Mouse (Mus musculus): ENCODE results near the gene Zscan2. TPM values are rescaled to one million over a fixed set of nuclear protein-coding genes. Genes with fewer than 3 reads are reported as not detected.
A peak's percentile ranks its signal among the peaks of the same experiment; 100 is the strongest.

The Zscan2 gene
- polyA plus RNA-seq, 1 experiment from 2014 or later = 1.4 TPM

DNA sequence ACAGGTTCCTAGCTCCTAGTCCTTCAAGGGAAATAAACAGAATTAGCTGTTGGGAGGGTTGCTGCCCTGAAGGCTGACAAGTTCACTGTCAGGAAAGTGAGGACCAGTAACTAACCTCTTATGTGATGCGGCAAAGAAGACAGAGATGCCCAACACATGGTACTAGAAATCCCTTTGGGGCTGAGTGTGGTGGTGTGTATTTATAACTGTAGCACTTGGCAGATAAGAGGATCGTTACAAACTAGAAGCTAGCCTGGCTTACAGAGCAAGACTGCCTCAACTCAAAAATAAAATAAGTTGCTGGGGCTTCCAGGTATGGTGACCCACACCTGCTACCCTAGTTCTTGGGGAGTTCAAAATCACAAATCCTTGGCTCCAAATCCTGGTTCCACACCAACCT lies 11.5 kb upstream of the Zscan2 start:
- peak; percentile 79 for ATAC-seq (replicated peaks; ENCODE audit: extremely low read depth, insufficient read depth, low FRiP score)
- H3K4me1 ChIP-seq (ENCODE audit: control insufficient read depth, insufficient read depth, low read length) = peaks cover 5% of the 10 kb centered on the region
- H3K36me3 ChIP-seq (ENCODE audit: control insufficient read depth, insufficient read depth) = no peaks in the 10 kb centered on the region
- peak overlapping the region; percentile 80 for H3K27ac ChIP-seq (ENCODE audit: low read length)
- H3K9me3 ChIP-seq (replicated peaks; ENCODE audit: control insufficient read depth, low read length) = no peaks in the 10 kb centered on the region
- peak overlapping the region; percentile 53; the same call in 1 of the 2 replicates for H3K9ac ChIP-seq (ENCODE audit: low read length)
- peak overlapping the region; percentile 49 for H3K4me2 ChIP-seq (ENCODE audit: low read depth, low read length)
- 23% methylated on average over 2 of the region's 2 CpGs for WGBS
- no peaks in the 10 kb centered on the region for H3K27me3 ChIP-seq (ENCODE audit: control insufficient read depth, insufficient read depth, low read length)
- H3K4me3 ChIP-seq (ENCODE audit: low read length) = 0 out of 2 replicates have a peak overlapping the region, but pooled peaks have one; percentile 13

DNA sequence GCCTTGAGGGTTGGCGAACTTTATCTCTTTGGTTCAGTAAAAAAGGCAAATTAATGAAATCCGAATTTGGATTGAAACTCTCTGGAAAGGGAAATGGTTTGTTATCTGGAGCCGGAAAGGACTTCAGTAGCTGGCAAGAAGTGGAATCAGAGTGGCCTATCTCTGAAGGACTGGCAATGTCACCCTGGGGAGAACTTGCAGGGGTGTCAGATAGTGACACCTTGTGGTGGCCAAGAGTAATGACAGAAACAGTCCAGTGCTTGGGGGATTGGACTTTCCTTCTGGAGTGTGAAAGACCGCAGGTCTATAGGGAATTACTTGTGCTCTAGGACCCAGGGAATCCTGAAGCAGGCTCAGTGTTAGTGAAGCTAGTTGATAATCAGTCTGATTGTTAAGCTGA lies 11.0 kb upstream of the Zscan2 start:
- H3K4me1 ChIP-seq (ENCODE audit: control insufficient read depth, insufficient read depth, low read length) = peaks cover 5% of the 10 kb centered on the region
- peak overlapping the region; percentile 80 for H3K27ac ChIP-seq (ENCODE audit: low read length)
- peak overlapping the region; percentile 49 for H3K4me2 ChIP-seq (ENCODE audit: low read depth, low read length)
- H3K36me3 ChIP-seq (ENCODE audit: control insufficient read depth, insufficient read depth) = no peaks in the 10 kb centered on the region
- 14% methylated on average over 4 of the region's 4 CpGs for WGBS
- ATAC-seq (replicated peaks; ENCODE audit: extremely low read depth, insufficient read depth, low FRiP score) = peak; percentile 83
- 0 out of 2 replicates have a peak overlapping the region, but pooled peaks have one; percentile 13 for H3K4me3 ChIP-seq (ENCODE audit: low read length)
- no peaks in the 10 kb centered on the region for H3K27me3 ChIP-seq (ENCODE audit: control insufficient read depth, insufficient read depth, low read length)
- H3K9ac ChIP-seq (ENCODE audit: low read length) = peak overlapping the region; percentile 53; the same call in 1 of the 2 replicates
- no peaks in the 10 kb centered on the region for H3K9me3 ChIP-seq (replicated peaks; ENCODE audit: control insufficient read depth, low read length)

DNA sequence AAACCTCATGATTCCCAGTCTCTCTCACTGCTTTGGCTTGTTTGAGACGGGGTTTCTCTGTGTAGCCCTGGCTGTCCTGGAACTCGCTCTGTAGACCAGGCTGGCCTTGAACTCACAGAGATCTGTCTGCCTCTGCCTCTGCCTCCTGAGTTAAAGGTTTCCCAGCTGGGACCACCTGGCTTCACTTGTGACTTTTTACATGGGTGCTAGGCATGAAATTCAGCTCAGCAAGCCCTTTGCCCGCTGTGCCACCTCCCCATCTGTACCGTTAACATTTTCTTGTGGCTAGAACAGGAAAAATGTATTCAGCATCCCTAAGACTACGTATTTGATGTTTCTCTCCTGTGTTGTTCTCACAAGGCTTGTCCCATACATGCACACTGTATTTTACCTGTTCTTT lies 10.2 kb upstream of the Zscan2 start:
- no peak for ATAC-seq (replicated peaks; ENCODE audit: extremely low read depth, insufficient read depth, low FRiP score)
- no peaks in the 10 kb centered on the region for H3K9me3 ChIP-seq (replicated peaks; ENCODE audit: control insufficient read depth, low read length)

DNA sequence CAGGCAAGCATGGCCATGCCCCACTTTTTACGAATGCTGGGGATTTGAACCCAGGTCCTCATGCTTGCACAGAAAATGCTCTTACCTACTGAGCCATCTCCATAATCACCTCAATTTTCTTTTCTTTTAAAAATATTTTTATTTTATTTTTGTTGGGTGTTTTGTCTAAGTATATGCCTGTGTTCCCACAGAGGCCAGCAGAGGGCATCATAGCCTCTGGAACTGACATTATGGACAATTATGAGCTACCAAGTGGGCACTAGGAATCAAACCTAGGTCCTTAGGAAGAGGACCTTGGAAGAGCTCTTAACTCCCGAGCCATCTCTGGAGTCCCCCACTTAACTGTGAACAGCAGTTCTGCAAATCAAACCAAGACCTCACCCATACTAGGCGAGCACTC lies 7.5 kb upstream of the Zscan2 start:
- Histone ChIP-seq H3K4me2 (ENCODE audit: low read depth, low read length) (no peak overlapping the region), H3K4me1 (ENCODE audit: control insufficient read depth, insufficient read depth, low read length) (peaks cover 5% of the 10 kb centered on the region), H3K9me3 (replicated peaks; ENCODE audit: control insufficient read depth, low read length) (no peaks in the 10 kb centered on the region), H3K36me3 (ENCODE audit: control insufficient read depth, insufficient read depth) (no peaks in the 10 kb centered on the region), H3K4me3 (ENCODE audit: low read length) (no peak overlapping the region), H3K9ac (ENCODE audit: low read length) (no peak overlapping the region), H3K27ac (ENCODE audit: low read length) (no peak overlapping the region), H3K27me3 (ENCODE audit: control insufficient read depth, insufficient read depth, low read length) (no peaks in the 10 kb centered on the region)
- no peak for ATAC-seq (replicated peaks; ENCODE audit: extremely low read depth, insufficient read depth, low FRiP score)
- WGBS = 94% methylated on average over 3 of the region's 3 CpGs

More for the DNA sequence above, 10.2 kb upstream of the Zscan2 start:
- no peaks in the 10 kb centered on the region for H3K27me3 ChIP-seq (ENCODE audit: control insufficient read depth, insufficient read depth, low read length)
- no peak overlapping the region for H3K4me3 ChIP-seq (ENCODE audit: low read length)
- H3K9ac ChIP-seq (ENCODE audit: low read length) = no peak overlapping the region
- H3K4me1 ChIP-seq (ENCODE audit: control insufficient read depth, insufficient read depth, low read length) = peaks cover 5% of the 10 kb centered on the region
- H3K4me2 ChIP-seq (ENCODE audit: low read depth, low read length) = no peak overlapping the region
- no peaks in the 10 kb centered on the region for H3K36me3 ChIP-seq (ENCODE audit: control insufficient read depth, insufficient read depth)
- H3K27ac ChIP-seq (ENCODE audit: low read length) = no peak overlapping the region
- 80% methylated on average over 5 of the region's 5 CpGs for WGBS

DNA sequence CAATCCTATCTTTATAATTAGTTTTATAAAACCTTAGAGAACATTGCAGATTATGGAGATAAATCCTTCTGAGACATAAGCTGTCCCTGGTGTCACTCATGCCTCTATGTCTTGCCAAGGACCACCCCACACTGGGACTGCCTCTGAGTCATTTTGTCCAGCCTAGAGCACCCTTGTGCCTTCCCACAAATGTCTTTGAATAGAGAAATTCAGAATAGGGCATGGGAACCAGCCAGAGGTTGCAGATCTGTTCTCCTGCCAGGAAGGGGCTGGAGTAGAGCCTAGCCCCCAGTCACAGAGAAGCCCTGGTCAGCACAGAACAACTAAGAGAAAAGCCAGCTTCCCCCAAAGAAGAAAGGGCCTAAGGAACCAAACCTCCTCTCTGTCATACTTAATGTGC lies 5.4 kb upstream of the Zscan2 start:
- Histone ChIP-seq H3K27ac (ENCODE audit: low read length) (no peak overlapping the region), H3K4me3 (ENCODE audit: low read length) (no peak overlapping the region), H3K9me3 (replicated peaks; ENCODE audit: control insufficient read depth, low read length) (no peaks in the 10 kb centered on the region), H3K36me3 (ENCODE audit: control insufficient read depth, insufficient read depth) (no peaks in the 10 kb centered on the region), H3K4me1 (ENCODE audit: control insufficient read depth, insufficient read depth, low read length) (0 out of 2 replicates have a peak, but pooled peaks cover 4% of the 10 kb centered on the region), H3K27me3 (ENCODE audit: control insufficient read depth, insufficient read depth, low read length) (no peaks in the 10 kb centered on the region), H3K4me2 (ENCODE audit: low read depth, low read length) (no peak overlapping the region), H3K9ac (ENCODE audit: low read length) (no peak overlapping the region)
- ATAC-seq (replicated peaks; ENCODE audit: extremely low read depth, insufficient read depth, low FRiP score) = no peak

DNA sequence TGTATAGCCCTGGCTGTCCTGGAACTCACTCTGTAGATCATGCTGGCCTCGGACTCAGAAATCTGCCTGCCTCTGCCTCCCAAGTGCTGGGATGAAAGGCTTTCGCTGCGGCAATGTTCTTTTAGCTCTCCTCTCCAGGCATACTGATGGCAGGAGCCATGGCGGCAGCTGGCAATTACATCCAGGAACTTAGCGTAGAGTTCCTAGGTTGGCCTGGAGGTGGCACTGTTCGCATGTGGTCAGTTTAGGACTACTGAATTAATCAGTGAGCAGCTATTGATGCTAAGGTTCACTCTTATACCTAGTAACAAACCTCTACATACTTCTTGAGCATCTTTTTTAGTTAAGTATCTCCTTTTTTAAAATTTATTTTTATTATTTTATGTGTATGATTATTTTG lies 3.5 kb upstream of the Zscan2 start:
- Histone ChIP-seq H3K9ac (ENCODE audit: low read length) (no peak overlapping the region), H3K4me3 (ENCODE audit: low read length) (no peak overlapping the region), H3K36me3 (ENCODE audit: control insufficient read depth, insufficient read depth) (no peaks in the 10 kb centered on the region), H3K27me3 (ENCODE audit: control insufficient read depth, insufficient read depth, low read length) (no peaks in the 10 kb centered on the region), H3K9me3 (replicated peaks; ENCODE audit: control insufficient read depth, low read length) (no peaks in the 10 kb centered on the region), H3K4me2 (ENCODE audit: low read depth, low read length) (no peak overlapping the region), H3K4me1 (ENCODE audit: control insufficient read depth, insufficient read depth, low read length) (peaks cover 11% of the 10 kb centered on the region), H3K27ac (ENCODE audit: low read length) (no peak overlapping the region)
- no peak for ATAC-seq (replicated peaks; ENCODE audit: extremely low read depth, insufficient read depth, low FRiP score)
- WGBS = 19% methylated on average over 6 of the region's 6 CpGs

DNA sequence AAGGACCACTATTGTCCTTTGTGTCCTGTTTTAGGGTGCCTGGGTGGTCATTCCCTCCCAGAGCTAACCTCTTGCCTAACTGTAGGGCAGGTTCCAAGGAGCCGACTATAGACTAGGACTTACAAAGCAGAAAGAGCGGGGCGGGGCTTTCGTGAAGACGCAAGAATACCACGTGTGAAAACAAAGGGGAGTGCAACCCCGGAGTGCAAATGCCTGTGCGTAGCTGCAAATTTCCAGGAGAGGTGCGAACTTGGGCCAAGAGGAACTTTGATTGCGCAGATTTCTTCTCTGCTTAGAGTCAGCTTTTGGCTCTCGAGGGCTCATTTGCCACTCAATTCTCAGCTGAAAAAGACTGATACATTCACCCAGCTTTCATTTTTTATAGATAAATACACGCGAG lies 493 bp upstream of the Zscan2 start:
- under 1% methylated on average over 13 of the region's 13 CpGs for WGBS
- Histone ChIP-seq H3K4me3 (ENCODE audit: low read length) (peak overlapping the region; percentile 85), H3K4me2 (ENCODE audit: low read depth, low read length) (peak overlapping the region; percentile 93), H3K27me3 (ENCODE audit: control insufficient read depth, insufficient read depth, low read length) (no peaks in the 10 kb centered on the region), H3K9me3 (replicated peaks; ENCODE audit: control insufficient read depth, low read length) (no peaks in the 10 kb centered on the region), H3K27ac (ENCODE audit: low read length) (peak overlapping the region; percentile 24; the same call in 1 of the 2 replicates), H3K4me1 (ENCODE audit: control insufficient read depth, insufficient read depth, low read length) (peaks cover 35% of the 10 kb centered on the region), H3K36me3 (ENCODE audit: control insufficient read depth, insufficient read depth) (0 out of 2 replicates have a peak, but pooled peaks cover 3% of the 10 kb centered on the region), H3K9ac (ENCODE audit: low read length) (peak overlapping the region; percentile 75)
- ATAC-seq (replicated peaks; ENCODE audit: extremely low read depth, insufficient read depth, low FRiP score) = peak; percentile 45; the same call in 1 of the 2 replicates

DNA sequence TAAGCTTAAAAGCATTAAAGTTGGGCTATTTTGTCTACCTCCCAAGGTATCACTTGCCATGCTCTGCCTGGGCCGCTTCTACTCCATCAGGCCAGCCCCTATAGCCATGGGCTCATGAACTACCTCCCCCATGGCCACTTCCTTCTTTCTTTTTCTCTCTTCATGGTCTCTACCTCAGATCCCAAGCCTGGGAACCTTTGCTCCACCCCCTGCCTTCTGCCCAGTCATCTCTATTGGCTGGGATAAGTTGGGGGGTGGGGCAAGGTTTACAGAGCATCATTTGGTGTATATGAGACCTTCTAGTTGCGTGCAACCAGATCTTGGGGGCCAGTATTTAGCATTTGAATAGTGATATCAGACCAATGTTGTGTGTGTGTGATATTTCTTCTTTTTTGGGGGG lies 1.8 kb downstream of the Zscan2 start:
- peaks cover 44% of the 10 kb centered on the region for H3K4me1 ChIP-seq (ENCODE audit: control insufficient read depth, insufficient read depth, low read length)
- no peak overlapping the region for H3K27ac ChIP-seq (ENCODE audit: low read length)
- no peaks in the 10 kb centered on the region for H3K27me3 ChIP-seq (ENCODE audit: control insufficient read depth, insufficient read depth, low read length)
- no peak overlapping the region for H3K4me3 ChIP-seq (ENCODE audit: low read length)
- WGBS = 93% methylated on average over 2 of the region's 2 CpGs
- H3K4me2 ChIP-seq (ENCODE audit: low read depth, low read length) = no peak overlapping the region; the same call in 1 of the 2 replicates
- H3K9me3 ChIP-seq (replicated peaks; ENCODE audit: control insufficient read depth, low read length) = no peaks in the 10 kb centered on the region
- no peak overlapping the region for H3K9ac ChIP-seq (ENCODE audit: low read length)
- ATAC-seq (replicated peaks; ENCODE audit: extremely low read depth, insufficient read depth, low FRiP score) = no peak
- peaks cover 14% of the 10 kb centered on the region for H3K36me3 ChIP-seq (ENCODE audit: control insufficient read depth, insufficient read depth)

DNA sequence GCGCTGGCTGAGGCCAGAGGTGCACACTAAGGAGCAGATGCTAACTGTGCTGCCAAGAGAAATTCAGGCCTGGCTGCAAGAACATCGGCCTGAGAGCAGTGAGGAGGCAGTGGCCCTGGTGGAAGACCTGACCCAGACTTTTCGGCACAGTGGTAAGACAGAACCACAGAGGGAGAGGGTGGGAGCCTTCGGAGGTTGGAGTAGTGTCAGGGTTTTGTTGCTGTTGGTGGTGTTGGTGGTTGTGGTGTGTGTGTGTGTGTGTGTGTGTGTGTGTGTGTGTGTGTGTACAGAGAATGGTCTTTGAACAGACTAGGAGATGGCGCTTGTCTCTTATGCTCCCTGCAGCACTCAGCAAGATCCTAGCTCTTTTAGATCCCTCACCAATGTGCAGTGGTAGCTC lies 2.8 kb downstream of the Zscan2 start:
- H3K36me3 ChIP-seq (ENCODE audit: control insufficient read depth, insufficient read depth) = peaks cover 24% of the 10 kb centered on the region
- no peaks in the 10 kb centered on the region for H3K9me3 ChIP-seq (replicated peaks; ENCODE audit: control insufficient read depth, low read length)
- peak overlapping the region; percentile 26; the same call in 1 of the 2 replicates for H3K9ac ChIP-seq (ENCODE audit: low read length)
- ATAC-seq (replicated peaks; ENCODE audit: extremely low read depth, insufficient read depth, low FRiP score) = no peak
- H3K27me3 ChIP-seq (ENCODE audit: control insufficient read depth, insufficient read depth, low read length) = no peaks in the 10 kb centered on the region
- peak overlapping the region; percentile 27; the same call in 1 of the 2 replicates for H3K4me2 ChIP-seq (ENCODE audit: low read depth, low read length)
- 73% methylated on average over 5 of the region's 5 CpGs for WGBS
- peaks cover 44% of the 10 kb centered on the region for H3K4me1 ChIP-seq (ENCODE audit: control insufficient read depth, insufficient read depth, low read length)
- H3K4me3 ChIP-seq (ENCODE audit: low read length) = no peak overlapping the region
- H3K27ac ChIP-seq (ENCODE audit: low read length) = peak overlapping the region; percentile 86
